20 mouse cellular contexts compared by ENCODE assay signal in genomic region chr4:107812336-107812735, GRCm38 (mm10). TPM values are rescaled to one million over a fixed set of nuclear protein-coding genes. Genes with fewer than 3 reads are reported as not detected.
DNase-seq lines count a peak whose midpoint lies in the region; ATAC-seq and TF ChIP-seq lines count a peak whose summit lies in the region.
"Had no signal": no experiment of that assay in that cellular context is flagged by ENCODE, and none has a peak within 500 bp of the region (broad histone marks: within the 10 kb centered on the region; RNA-seq: fewer than 3 reads in every experiment).

No protein-coding gene starts in this region.

- peak; percentile 38 to 56 for DNase-seq in cerebellum, postnatal 14 days
- no peak for DNase-seq in cerebellum, postnatal 36 days
- no peak for DNase-seq in left cerebral cortex, adult 2 months (ENCODE audit: extremely low spot score in 1 of 2, low spot score in 2 of 2)
- no peak for DNase-seq in left cerebral cortex, adult 9 months (ENCODE audit: low spot score in 2 of 2)
- DNase-seq in midbrain, embryonic 14.5 days: no peak
- DNase-seq: adrenal gland, adult 8-10 months; B cell, adult 2 months; cerebellum, adult 8-10 months; gastrocnemius, postnatal 36 days; heart, adult 11 months; heart, postnatal 36 days had no signal

- H3K9ac ChIP-seq in forebrain, embryonic 15.5 days (replicated peaks): peak overlapping the region; percentile 13; the same call in 1 of the 2 replicates
- no peak overlapping the region for H3K9ac ChIP-seq in forebrain, embryonic 16.5 days (replicated peaks; ENCODE audit: low read depth, low read length)
- peak overlapping the region; percentile 41; the same call in 1 of the 2 replicates for H3K9ac ChIP-seq in midbrain, embryonic 13.5 days (replicated peaks)
- H3K9ac ChIP-seq in midbrain, embryonic 14.5 days (replicated peaks; ENCODE audit: low read length): no peak overlapping the region
- H3K9ac ChIP-seq: hindbrain, embryonic 15.5 days had no signal

- intact Hi-C loops in left cerebral cortex, adult 2 months (cut with DNase I): no loop called here

- H3K4me3 ChIP-seq in forebrain, embryonic 15.5 days: no peak overlapping the region
- H3K4me3 ChIP-seq in forebrain, embryonic 16.5 days (replicated peaks; ENCODE audit: low read length): no peak overlapping the region
- no peak overlapping the region for H3K4me3 ChIP-seq in left cerebral cortex, adult 2 months
- no peak overlapping the region for H3K4me3 ChIP-seq in midbrain, embryonic 13.5 days (replicated peaks)
- H3K4me3 ChIP-seq in midbrain, embryonic 14.5 days (replicated peaks; ENCODE audit: low read depth, low read length): no peak overlapping the region
- H3K4me3 ChIP-seq: embryonic facial prominence, embryonic 10.5 days; heart, embryonic 13.5 days; hindbrain, embryonic 15.5 days had no signal

- peak overlapping the region; percentile 45 for H3K27ac ChIP-seq in forebrain, embryonic 15.5 days (replicated peaks)
- H3K27ac ChIP-seq in forebrain, embryonic 16.5 days (ENCODE audit: low read length): no peak overlapping the region
- 0 out of 2 replicates have a peak overlapping the region, but pooled peaks have one; percentile 8 for H3K27ac ChIP-seq in left cerebral cortex, adult 2 months
- H3K27ac ChIP-seq in midbrain, embryonic 13.5 days: no peak overlapping the region
- no peak overlapping the region for H3K27ac ChIP-seq in midbrain, embryonic 14.5 days (replicated peaks; ENCODE audit: low read depth, low read length)
- H3K27ac ChIP-seq: embryonic facial prominence, embryonic 10.5 days; heart, embryonic 13.5 days; hindbrain, embryonic 15.5 days had no signal

- 71% methylated on average over 6 of the region's 6 CpGs for WGBS in forebrain, embryonic 15.5 days
- WGBS in forebrain, embryonic 16.5 days: 69% methylated on average over 6 of the region's 6 CpGs
- 75% methylated on average over 6 of the region's 6 CpGs for WGBS in midbrain, embryonic 13.5 days
- 67% methylated on average over 6 of the region's 6 CpGs for WGBS in midbrain, embryonic 14.5 days

- peaks cover 80% of the 10 kb centered on the region for H3K4me1 ChIP-seq in forebrain, embryonic 15.5 days
- peaks cover 68% of the 10 kb centered on the region for H3K4me1 ChIP-seq in forebrain, embryonic 16.5 days (replicated peaks; ENCODE audit: control insufficient read depth, insufficient read depth, low read length)
- H3K4me1 ChIP-seq in midbrain, embryonic 13.5 days (replicated peaks): peaks cover 72% of the 10 kb centered on the region
- 0 out of 2 replicates have a peak, but pooled peaks cover 5% of the 10 kb centered on the region for H3K4me1 ChIP-seq in midbrain, embryonic 14.5 days (ENCODE audit: control insufficient read depth, insufficient read depth, low read length)

- H3K36me3 ChIP-seq in forebrain, embryonic 15.5 days: peaks cover 20% of the 10 kb centered on the region
- peaks cover 6% of the 10 kb centered on the region; the same call in 1 of the 2 replicates for H3K36me3 ChIP-seq in forebrain, embryonic 16.5 days (ENCODE audit: control insufficient read depth, insufficient read depth)
- H3K36me3 ChIP-seq in midbrain, embryonic 13.5 days: peaks cover 69% of the 10 kb centered on the region
- peaks cover 30% of the 10 kb centered on the region for H3K36me3 ChIP-seq in midbrain, embryonic 14.5 days (ENCODE audit: control insufficient read depth, insufficient read depth, low read length)
- H3K36me3 ChIP-seq: heart, embryonic 13.5 days; hindbrain, embryonic 15.5 days had no signal

- ATAC-seq in forebrain, embryonic 15.5 days (replicated peaks): no peak
- no peak for ATAC-seq in forebrain, embryonic 16.5 days
- ATAC-seq in midbrain, embryonic 13.5 days: no peak
- ATAC-seq in midbrain, embryonic 14.5 days (ENCODE audit: low FRiP score, low TSS enrichment): no peak
- ATAC-seq: CD4-positive, CD25-positive, alpha-beta regulatory T cell, adult 4 months had no signal

- no peak for TF ChIP-seq CTCF in left cerebral cortex, adult 2 months (IDR thresholded peaks at IDR 0.05)

- H3K4me2 ChIP-seq in forebrain, embryonic 15.5 days (replicated peaks): no peak overlapping the region
- H3K4me2 ChIP-seq in forebrain, embryonic 16.5 days (ENCODE audit: low read length): no peak overlapping the region
- no peak overlapping the region for H3K4me2 ChIP-seq in midbrain, embryonic 13.5 days (replicated peaks)
- no peak overlapping the region for H3K4me2 ChIP-seq in midbrain, embryonic 14.5 days (ENCODE audit: low read length)
- H3K4me2 ChIP-seq: heart, embryonic 13.5 days; hindbrain, embryonic 15.5 days had no signal

- H3K27me3 ChIP-seq in forebrain, embryonic 15.5 days: no peaks in the 10 kb centered on the region
- H3K27me3 ChIP-seq in forebrain, embryonic 16.5 days (replicated peaks; ENCODE audit: control insufficient read depth, insufficient read depth, low read length): no peaks in the 10 kb centered on the region
- no peaks in the 10 kb centered on the region for H3K27me3 ChIP-seq in midbrain, embryonic 13.5 days
- H3K27me3 ChIP-seq in midbrain, embryonic 14.5 days (ENCODE audit: control insufficient read depth, insufficient read depth, low read length): no peaks in the 10 kb centered on the region
- H3K27me3 ChIP-seq: hindbrain, embryonic 15.5 days had no signal

- H3K9me3 ChIP-seq in forebrain, embryonic 15.5 days: no peaks in the 10 kb centered on the region
- no peaks in the 10 kb centered on the region for H3K9me3 ChIP-seq in forebrain, embryonic 16.5 days (ENCODE audit: control insufficient read depth, low read length)
- no peaks in the 10 kb centered on the region for H3K9me3 ChIP-seq in midbrain, embryonic 13.5 days
- H3K9me3 ChIP-seq in midbrain, embryonic 14.5 days (ENCODE audit: control insufficient read depth, low read length): no peaks in the 10 kb centered on the region
- H3K9me3 ChIP-seq: embryonic facial prominence, embryonic 10.5 days; G1E; heart, embryonic 13.5 days; hindbrain, embryonic 15.5 days had no signal

RNA-seq across cellular contexts. Expression of gene Lrp8, which starts 10.3 kb away (rescaled TPM):
- polyA plus RNA-seq in forebrain, embryonic 15.5 days (2015; fragmentation: Nextera tagmentation; extraction: Ambion mirVana): 86.3 and 93.7 TPM in 2 replicates
- polyA plus RNA-seq in forebrain, embryonic 16.5 days (2015; fragmentation: Nextera tagmentation; extraction: Ambion mirVana): 70.4 and 71.8 TPM in 2 replicates
- total RNA-seq in left cerebral cortex, adult 2 months (2021): 100 to 1,000 TPM in 1 of 2 experiments, 10 to 100 TPM in 1; 93.2 to 123 TPM
- 39.2 and 50.0 TPM in 2 replicates for polyA plus RNA-seq in midbrain, embryonic 13.5 days (2015; fragmentation: Nextera tagmentation; extraction: Ambion mirVana)
- 54.3 and 58.1 TPM in 2 replicates for polyA plus RNA-seq in midbrain, embryonic 14.5 days (2014; fragmentation: Nextera tagmentation; extraction: Ambion mirVana)
- total RNA-seq: gastrocnemius, adult 8-10 months had no signal

Comparison
In these comparisons a context has a peak if more than half of its experiments do, and no peak if none do; other contexts are left out.
1. DNase-seq: peak in cerebellum, postnatal 14 days (2 of 2); none in cerebellum, postnatal 36 days (0 of 2), left cerebral cortex, adult 2 months (0 of 2), left cerebral cortex, adult 9 months (0 of 2) and midbrain, embryonic 14.5 days (single experiment).
2. H3K27ac ChIP-seq: peak in forebrain, embryonic 15.5 days (single experiment) and left cerebral cortex, adult 2 months (single experiment); none in forebrain, embryonic 16.5 days (single experiment), midbrain, embryonic 13.5 days (single experiment) and midbrain, embryonic 14.5 days (single experiment).
3. H3K9ac ChIP-seq: peak in forebrain, embryonic 15.5 days (single experiment) and midbrain, embryonic 13.5 days (single experiment); none in forebrain, embryonic 16.5 days (single experiment) and midbrain, embryonic 14.5 days (single experiment).